Mouse (Mus musculus) lung, postnatal 0 days (tissue): Measurements from ENCODE around the gene Rbpjl. TPM values are rescaled to one million over a fixed set of nuclear protein-coding genes. Genes with fewer than 3 reads are reported as not detected.
A peak's percentile ranks its signal among the peaks of the same experiment; 100 is the strongest.

ENCODE experiments used
- ATAC-seq: fragments of 200-750 bp; cut with Nextera tagmentation; 2 replicates; pipeline ENCODE4 v1.8.0; 2017; ENCODE audit warnings: moderate library complexity
- DNase-seq: peaks from one replicate; pipeline ENCODE4 v3.0.0-alpha.2; 2016; ENCODE audit warnings: low spot score
- H3K27ac ChIP-seq: fragments of 300-500 bp; sonication (generic); 2 replicates; pipeline ENCODE4 v1.5.1; 2014; ENCODE audit warnings: antibody characterized with exemption, mild to moderate bottlenecking, low read length, mixed read lengths
- H3K27me3 ChIP-seq: fragments of 300-500 bp; sonication (generic); replicated peaks from 2 replicates; pipeline ENCODE4 v1.6.1; 2014; ENCODE audit warnings: low read length, mixed read lengths; ENCODE audit not compliant: insufficient read depth
- H3K36me3 ChIP-seq: fragments of 300-500 bp; sonication (generic); 2 replicates; pipeline ENCODE4 v1.6.1; 2014; ENCODE audit warnings: low read length, mixed read lengths; ENCODE audit not compliant: insufficient read depth
- H3K4me1 ChIP-seq: fragments of 300-500 bp; sonication (generic); 2 replicates; pipeline ENCODE4 v1.6.1; 2014; ENCODE audit warnings: antibody characterized with exemption, low read depth, low read length, mixed read lengths; ENCODE audit not compliant: insufficient read depth
- H3K4me2 ChIP-seq: fragments of 300-500 bp; sonication (generic); replicated peaks from 2 replicates; pipeline ENCODE4 v1.6.1; 2014; ENCODE audit warnings: low read depth, mild to moderate bottlenecking, low read length, moderate library complexity, mixed read lengths
- H3K4me3 ChIP-seq: fragments of 300-500 bp; sonication (generic); 2 replicates; pipeline ENCODE4 v1.5.1; 2014; ENCODE audit warnings: low read depth, low read length
- H3K9ac ChIP-seq: fragments of 300-500 bp; sonication (generic); replicated peaks from 2 replicates; pipeline ENCODE4 v1.6.1; 2014; ENCODE audit warnings: low read depth, mild to moderate bottlenecking
- H3K9me3 ChIP-seq: fragments of 300-500 bp; sonication (generic); 2 replicates; pipeline ENCODE4 v1.6.1; 2016; ENCODE audit warnings: low read length, mixed read lengths
- CTCF ChIP-seq: IDR thresholded peaks from 2 replicates; pipeline ENCODE4 v1.5.1; 2016; ENCODE audit warnings: antibody characterized with exemption, mild to moderate bottlenecking
- EP300 ChIP-seq: IDR thresholded peaks from 2 replicates; pipeline ENCODE4 v1.6.1; 2016; ENCODE audit warnings: antibody characterized with exemption, mild to moderate bottlenecking, control low read depth
- WGBS: fragments of 180-500 bp; shearing (Covaris S2); extraction: QIAGEN DNeasy Blood & Tissue Kit; methylation state at CpG from one replicate; pipeline ENCODE4 v1.1.7; 2014; 5-methylcytosine and 5-hydroxymethylcytosine counted together
- polyA plus RNA-seq: library from polyadenylated mRNA; unstranded; fragments of >200 nt; fragmentation: Nextera tagmentation; extraction: Ambion mirVana; gene quantifications from 2 replicates; pipeline ENCODE4 v1.2.1, GENCODE M21; 2015

The Rbpjl gene
- polyA plus RNA-seq, 1 experiment from 2014 or later, result 29.7 TPM

DNA sequence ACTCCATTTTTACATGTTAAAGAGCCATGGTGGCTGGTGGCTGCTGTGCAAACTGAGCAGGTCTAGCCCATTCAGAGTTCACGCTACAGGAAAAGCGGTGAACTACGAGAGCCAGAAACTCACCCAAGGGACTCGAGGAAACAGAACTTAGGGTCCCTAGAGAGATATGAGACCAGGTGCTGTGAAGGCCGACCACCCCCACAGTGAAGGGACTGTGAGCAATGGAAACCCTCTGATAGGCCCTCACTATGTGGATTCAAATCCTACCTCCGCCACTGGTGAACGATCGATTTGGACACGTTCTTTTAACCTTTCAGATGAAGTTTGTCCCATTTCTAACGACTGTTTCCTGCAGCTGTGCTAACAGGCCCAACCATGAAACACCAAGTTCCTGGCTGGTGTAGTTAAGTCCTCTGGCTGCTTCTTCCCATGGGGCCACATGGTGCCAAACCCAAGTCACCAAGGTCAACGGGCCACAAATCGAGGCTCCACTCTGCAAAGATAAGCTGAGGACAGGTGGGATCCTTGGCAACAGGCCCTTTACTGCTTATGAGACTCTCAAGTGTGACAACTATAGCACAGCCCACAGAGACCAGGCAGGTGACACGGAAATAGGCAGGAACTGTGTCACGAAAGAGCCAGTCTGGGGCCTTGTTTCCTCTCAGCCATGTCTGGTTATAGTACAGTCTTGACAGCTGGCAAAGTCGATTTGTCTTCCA lies 19.9 kb downstream of the Rbpjl start:
- H3K4me2 ChIP-seq, result no peak overlapping the region
- TF ChIP-seq EP300 (no peak), CTCF (no peak)
- 76% methylated on average over 15 of the region's 15 CpGs for WGBS
- no peak overlapping the region for H3K4me3 ChIP-seq
- H3K4me1 ChIP-seq, result no peaks in the 10 kb centered on the region
- no peak overlapping the region for H3K27ac ChIP-seq
- peak; percentile 41 for ATAC-seq
- H3K27me3 ChIP-seq, result no peaks in the 10 kb centered on the region
- H3K9ac ChIP-seq, result no peak overlapping the region
- no peaks in the 10 kb centered on the region for H3K9me3 ChIP-seq
- no peak for DNase-seq
- H3K36me3 ChIP-seq, result peaks cover 8% of the 10 kb centered on the region

DNA sequence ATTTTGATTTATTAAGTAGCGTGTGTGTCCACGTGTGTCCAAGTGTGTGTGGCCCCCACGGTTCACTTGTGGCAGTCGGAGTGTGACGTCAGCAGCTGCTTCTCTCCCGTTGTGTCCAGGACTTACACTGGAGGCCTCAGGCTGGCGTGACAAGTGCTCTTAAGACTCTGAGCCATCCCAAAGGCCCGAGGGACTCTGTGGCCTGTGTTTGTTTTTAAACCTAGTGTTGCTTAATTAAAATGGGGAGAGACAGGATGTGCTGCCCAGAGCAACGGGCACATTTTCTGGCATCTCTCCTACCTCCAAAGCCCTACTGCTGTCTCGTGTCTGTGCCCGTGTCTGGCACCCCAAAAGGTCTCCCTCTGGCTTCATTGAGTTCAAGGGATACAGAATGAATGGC lies 20.5 kb downstream of the Rbpjl start:
- H3K4me2 ChIP-seq, result no peak overlapping the region
- ATAC-seq (peak; percentile 31; the same call in 1 of the 2 replicates), DNase-seq (no peak)
- H3K9me3 ChIP-seq, result no peaks in the 10 kb centered on the region
- peaks cover 14% of the 10 kb centered on the region for H3K36me3 ChIP-seq
- H3K4me3 ChIP-seq, result no peak overlapping the region
- H3K27me3 ChIP-seq, result no peaks in the 10 kb centered on the region
- H3K27ac ChIP-seq, result no peak overlapping the region
- TF ChIP-seq EP300 (no peak), CTCF (no peak)
- no peaks in the 10 kb centered on the region for H3K4me1 ChIP-seq
- H3K9ac ChIP-seq, result no peak overlapping the region
- WGBS, result 66% methylated on average over 11 of the region's 11 CpGs

DNA sequence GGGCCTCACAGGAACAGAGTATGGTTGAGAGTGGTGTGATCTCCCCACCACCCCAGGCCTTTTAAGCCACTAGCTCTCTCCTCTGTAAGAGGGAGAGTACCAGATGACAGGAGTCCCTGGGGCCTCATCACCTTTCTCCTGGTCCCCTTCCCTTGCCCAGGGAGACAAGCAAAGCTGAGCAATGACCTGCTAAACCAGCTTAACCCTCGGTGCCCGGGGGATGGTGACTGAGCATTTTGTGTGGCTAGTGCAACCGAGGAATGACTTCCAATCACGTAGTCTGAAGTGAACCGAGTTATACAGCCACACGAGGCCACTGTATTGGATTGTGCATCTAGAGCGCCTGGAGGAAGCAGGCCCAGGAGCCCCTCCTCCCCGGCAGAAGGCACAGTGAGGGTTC lies 21.5 kb downstream of the Rbpjl start:
- no peak overlapping the region for H3K9ac ChIP-seq
- H3K27me3 ChIP-seq, result no peaks in the 10 kb centered on the region
- ATAC-seq, result no peak
- no peaks in the 10 kb centered on the region for H3K4me1 ChIP-seq
- DNase-seq, result no peak
- no peak overlapping the region for H3K4me2 ChIP-seq
- peaks cover 16% of the 10 kb centered on the region for H3K36me3 ChIP-seq
- 87% methylated on average over 8 of the region's 8 CpGs for WGBS
- no peak overlapping the region for H3K27ac ChIP-seq
- H3K9me3 ChIP-seq, result no peaks in the 10 kb centered on the region
- TF ChIP-seq EP300 (no peak), CTCF (no peak)
- H3K4me3 ChIP-seq, result no peak overlapping the region

DNA sequence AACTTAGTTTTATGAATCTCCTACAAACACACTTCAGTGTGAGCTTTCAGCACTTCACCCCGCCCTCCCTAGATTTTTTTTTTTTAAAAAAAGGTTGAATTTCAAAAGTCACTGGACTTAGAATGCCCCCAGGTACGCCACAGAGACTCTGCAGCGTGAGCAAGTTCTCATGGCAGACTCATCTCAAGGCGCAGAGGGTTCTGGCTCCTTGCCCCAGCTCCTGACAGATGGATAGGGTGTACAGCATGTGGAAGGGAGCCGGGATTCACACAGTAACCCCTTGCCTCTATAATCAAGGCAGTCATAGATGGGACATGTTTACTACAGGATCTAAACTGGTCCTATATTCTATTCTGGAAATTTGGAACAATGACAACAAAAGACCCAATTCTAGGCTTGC lies 22.5 kb downstream of the Rbpjl start:
- Histone ChIP-seq H3K9me3 (no peaks in the 10 kb centered on the region), H3K9ac (no peak overlapping the region), H3K4me2 (no peak overlapping the region), H3K27me3 (no peaks in the 10 kb centered on the region), H3K36me3 (peaks cover 19% of the 10 kb centered on the region), H3K4me1 (peaks cover under 1% of the 10 kb centered on the region; the same call in 1 of the 2 replicates), H3K27ac (no peak overlapping the region), H3K4me3 (no peak overlapping the region)
- ATAC-seq, result no peak
- no peak for TF ChIP-seq CTCF
- TF ChIP-seq EP300, result no peak
- WGBS, result 78% methylated on average over 5 of the region's 5 CpGs
- no peak for DNase-seq

DNA sequence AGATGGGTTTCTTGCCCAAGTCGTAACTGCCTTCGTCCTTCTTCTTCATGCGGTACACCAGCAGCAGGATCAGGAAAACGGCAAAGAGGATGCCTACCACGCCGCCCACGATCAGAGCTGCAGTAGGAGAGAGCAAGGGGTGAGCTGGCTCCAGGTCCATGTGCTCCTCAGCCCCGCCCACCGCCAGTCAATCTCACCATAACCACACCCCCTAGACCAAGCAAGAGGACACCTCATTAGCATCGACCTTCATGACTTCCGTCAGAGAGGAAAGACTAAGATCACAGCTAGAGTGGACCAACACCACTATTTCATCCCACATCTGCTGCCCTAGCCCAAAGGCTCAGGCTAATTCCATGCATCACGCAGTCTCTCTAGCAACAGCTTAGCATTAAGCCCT lies 23.2 kb downstream of the Rbpjl start:
- no peak overlapping the region for H3K4me3 ChIP-seq
- DNase-seq (no peak), ATAC-seq (no peak)
- no peaks in the 10 kb centered on the region for H3K27me3 ChIP-seq
- WGBS, result 33% methylated on average over 12 of the region's 12 CpGs
- TF ChIP-seq CTCF (no peak), EP300 (no peak)
- H3K27ac ChIP-seq, result no peak overlapping the region
- no peak overlapping the region for H3K9ac ChIP-seq
- peaks cover 19% of the 10 kb centered on the region for H3K36me3 ChIP-seq
- H3K4me2 ChIP-seq, result no peak overlapping the region
- no peaks in the 10 kb centered on the region for H3K9me3 ChIP-seq
- peaks cover 8% of the 10 kb centered on the region; the same call in 1 of the 2 replicates for H3K4me1 ChIP-seq

DNA sequence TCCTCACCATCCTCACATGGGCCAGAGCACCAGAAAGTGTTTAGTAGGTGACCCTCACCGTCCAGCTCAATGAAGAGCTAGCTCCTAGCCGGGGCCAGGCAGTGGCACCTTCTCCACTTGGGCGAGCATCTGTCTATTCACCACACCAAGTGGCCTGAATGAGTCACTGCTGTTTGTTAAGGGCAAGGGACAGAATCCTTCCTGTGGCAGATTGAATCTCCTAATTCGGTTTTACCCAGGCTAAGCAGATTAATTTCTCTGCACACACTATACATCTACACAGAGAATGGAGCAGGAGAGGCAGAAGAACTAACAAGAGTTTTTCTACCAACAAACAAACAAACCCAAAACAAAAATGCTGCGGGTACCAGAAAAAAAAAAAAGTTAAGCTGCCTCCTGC lies 24.0 kb downstream of the Rbpjl start:
- Histone ChIP-seq H3K4me3 (no peak overlapping the region), H3K36me3 (peaks cover 19% of the 10 kb centered on the region), H3K4me1 (peaks cover 13% of the 10 kb centered on the region; the same call in 1 of the 2 replicates), H3K27me3 (no peaks in the 10 kb centered on the region), H3K4me2 (no peak overlapping the region), H3K9me3 (no peaks in the 10 kb centered on the region), H3K9ac (no peak overlapping the region), H3K27ac (no peak overlapping the region)
- TF ChIP-seq EP300 (no peak), CTCF (no peak)
- ATAC-seq, result no peak
- 78% methylated on average over 5 of the region's 5 CpGs for WGBS
- DNase-seq, result no peak
